Mouse (Mus musculus): Measurements from ENCODE around the gene Defb19.

The Defb19 gene

GRCm38 (mm10) chr2:152580107-152580506 lies at the start of gene Defb19:
Gene Defb19, minus strand, starts transcription at chr2:152580312.
- no peak for DNase-seq (ENCODE audit: low read depth, low spot score)

GRCm38 (mm10) chr2:152629904-152630303 lies 49.8 kb upstream of the Defb19 start:
- DNase-seq (ENCODE audit: low read depth, low spot score): no peak

- DNase-seq (ENCODE audit: low read depth, low spot score): no peak
Observed at GRCm38 (mm10) chr2:152629239-152629638, 49.1 kb upstream of the Defb19 start.

GRCm38 (mm10) chr2:152628066-152628465 lies 48.0 kb upstream of the Defb19 start:
- DNase-seq (ENCODE audit: low read depth, low spot score): no peak

GRCm38 (mm10) chr2:152626774-152627591 lies 46.9 kb upstream of the Defb19 start, which contains the start of gene Rem1:
Gene Rem1, plus strand, starts transcription at chr2:152626951.
- DNase-seq (ENCODE audit: low read depth, low spot score): peak; percentile 50

GRCm38 (mm10) chr2:152625256-152625655 lies 45.1 kb upstream of the Defb19 start:
- no peak for DNase-seq (ENCODE audit: low read depth, low spot score)

GRCm38 (mm10) chr2:152624566-152624965 lies 44.5 kb upstream of the Defb19 start:
- DNase-seq (ENCODE audit: low read depth, low spot score): no peak

GRCm38 (mm10) chr2:152622953-152623352 lies 42.8 kb upstream of the Defb19 start, which contains the start of gene Defb25:
Gene Defb25, minus strand, starts transcription at chr2:152623053.
- no peak for DNase-seq (ENCODE audit: low read depth, low spot score)

GRCm38 (mm10) chr2:152622151-152622550 lies 42.0 kb upstream of the Defb19 start:
- no peak for DNase-seq (ENCODE audit: low read depth, low spot score)

GRCm38 (mm10) chr2:152620367-152621134 lies 40.4 kb upstream of the Defb19 start:
- DNase-seq (ENCODE audit: low read depth, low spot score): no peak

- DNase-seq (ENCODE audit: low read depth, low spot score): no peak
Observed at GRCm38 (mm10) chr2:152617374-152617773, 37.3 kb upstream of the Defb19 start.

GRCm38 (mm10) chr2:152616470-152616869 lies 36.4 kb upstream of the Defb19 start:
- DNase-seq (ENCODE audit: low read depth, low spot score): no peak

GRCm38 (mm10) chr2:152615563-152615962 lies 35.5 kb upstream of the Defb19 start:
- DNase-seq (ENCODE audit: low read depth, low spot score): peak; percentile 84

- DNase-seq (ENCODE audit: low read depth, low spot score): no peak
Observed at GRCm38 (mm10) chr2:152612193-152612592, 32.1 kb upstream of the Defb19 start.

- no peak for DNase-seq (ENCODE audit: low read depth, low spot score)
Observed at GRCm38 (mm10) chr2:152608719-152609118, 28.6 kb upstream of the Defb19 start.

GRCm38 (mm10) chr2:152607746-152608145 lies 27.6 kb upstream of the Defb19 start:
- DNase-seq (ENCODE audit: low read depth, low spot score): no peak

GRCm38 (mm10) chr2:152604057-152604456 lies 23.9 kb upstream of the Defb19 start, which contains the start of gene Defb36:
Gene Defb36, plus strand, starts transcription at chr2:152604327.
- no peak for DNase-seq (ENCODE audit: low read depth, low spot score)

- no peak for DNase-seq (ENCODE audit: low read depth, low spot score)
Observed at GRCm38 (mm10) chr2:152601275-152601960, 21.3 kb upstream of the Defb19 start.

- DNase-seq (ENCODE audit: low read depth, low spot score): no peak
Observed at GRCm38 (mm10) chr2:152600076-152600475, 20.0 kb upstream of the Defb19 start.

- no peak for DNase-seq (ENCODE audit: low read depth, low spot score)
Observed at GRCm38 (mm10) chr2:152599299-152599698, 19.2 kb upstream of the Defb19 start, which contains the start of gene Defb45. Gene Defb45, minus strand, starts transcription at chr2:152599399.

GRCm38 (mm10) chr2:152589021-152589420 lies 8.9 kb upstream of the Defb19 start:
- no peak for DNase-seq (ENCODE audit: low read depth, low spot score)

- DNase-seq (ENCODE audit: low read depth, low spot score): no peak
Observed at GRCm38 (mm10) chr2:152588450-152588849, 8.3 kb upstream of the Defb19 start.
